ENCODE assay signal across 7 mouse cellular contexts in the genomic region with DNA sequence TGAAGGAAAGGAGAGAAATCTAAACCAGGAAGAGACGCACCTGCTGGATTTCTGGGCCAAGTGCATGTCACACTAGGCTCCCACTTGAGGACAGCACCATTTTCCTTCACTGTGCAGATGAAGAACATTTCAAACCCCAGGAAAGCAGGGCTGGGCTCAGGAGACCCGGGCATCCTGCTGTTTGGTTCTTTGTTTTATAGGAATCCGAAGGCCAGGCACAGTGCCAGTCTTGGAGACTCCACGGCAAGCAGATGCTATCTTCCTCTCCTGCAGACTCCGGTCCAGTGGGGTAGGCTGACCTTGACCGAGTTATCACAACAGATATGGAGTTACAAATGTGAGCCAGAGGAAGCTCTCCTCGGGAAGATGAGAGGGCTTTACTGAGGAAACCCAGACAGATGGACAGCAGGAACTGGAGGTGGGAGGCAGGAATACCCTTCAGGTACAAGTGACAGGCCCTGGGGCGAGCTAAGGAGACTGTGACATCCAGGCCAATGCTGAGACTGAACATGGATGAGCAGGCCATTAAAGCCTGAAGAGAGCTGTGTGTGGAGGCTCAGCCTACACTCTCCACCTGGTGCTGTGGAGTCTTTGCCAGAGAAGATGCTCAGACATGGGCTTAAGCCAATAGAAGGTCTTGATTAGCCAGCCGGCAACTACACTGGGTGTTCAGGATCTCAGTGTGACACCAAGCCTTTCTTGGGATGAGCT.
DNase-seq lines count a peak whose midpoint lies in the region; ATAC-seq lines count a peak whose summit lies in the region.

No protein-coding gene starts in this region.

- DNase-seq in urinary bladder, postnatal 4 days (ENCODE audit: low spot score in 2 of 2): peak; percentile 19 to 58
- no peak for DNase-seq in urinary bladder, postnatal 14 days (ENCODE audit: low spot score)
- peak; percentile 83 for DNase-seq in cerebellum, adult 9-10 months
- DNase-seq in left cerebral cortex, postnatal 14 days (ENCODE audit: low spot score in 2 of 2): peak; percentile 32 to 42
- no peak for DNase-seq in urinary bladder, postnatal 25 days (ENCODE audit: low spot score)
- no peak for DNase-seq in kidney, postnatal 14 days

- intact Hi-C loops in left cerebral cortex, postnatal 14 days (cut with DNase I): no loop called here

- ATAC-seq in megakaryocyte-erythroid progenitor cell, adult 5-6 weeks (replicated peaks; ENCODE audit: low FRiP score, low TSS enrichment, poor library complexity, severe bottlenecking): no peak

Comparison
In these comparisons a context has a peak if more than half of its experiments do, and no peak if none do; other contexts are left out.
1. DNase-seq: peak in urinary bladder, postnatal 4 days (2 of 2), cerebellum, adult 9-10 months (single experiment) and left cerebral cortex, postnatal 14 days (2 of 2); none in urinary bladder, postnatal 14 days (single experiment), urinary bladder, postnatal 25 days (single experiment) and kidney, postnatal 14 days (single experiment).